Mouse (Mus musculus) liver, adult 2 months (tissue): Measurements from ENCODE around the gene Acsm1.

Experiments
- CTCF ChIP-seq: fragments of 200-500 bp; IDR thresholded peaks from 2 replicates; pipeline ENCODE4 v1.5.1; 2011; ENCODE audit warnings: low read depth, low read length, control low read depth
- POLR2A ChIP-seq: fragments of 200-500 bp; IDR thresholded peaks from 2 replicates; pipeline ENCODE4 v1.6.1; 2011; ENCODE audit warnings: low read length, control low read depth; ENCODE audit not compliant: insufficient read depth; ENCODE audit errors: extremely low read depth

DNA sequence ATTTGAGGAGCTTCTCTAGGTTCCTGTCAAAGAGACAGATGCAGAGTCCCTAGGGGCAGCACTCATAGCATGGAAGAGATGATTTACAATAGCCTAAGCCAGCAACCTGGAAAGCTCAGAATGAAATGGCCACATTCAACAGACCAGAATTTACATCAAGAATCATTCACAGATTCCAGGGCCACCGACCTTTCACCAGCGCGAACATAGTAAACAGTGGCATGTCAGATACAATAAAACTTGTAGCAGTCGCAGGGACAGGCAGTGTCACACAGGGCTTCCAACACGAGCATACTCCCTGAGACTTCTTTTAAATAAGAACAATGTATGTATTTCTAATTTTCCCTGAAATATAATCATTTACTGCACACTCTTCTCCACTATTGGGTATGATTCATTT lies 63.6 kb downstream of the Acsm1 start:
- no peak for TF ChIP-seq POLR2A
- no peak for TF ChIP-seq CTCF
